Mouse (Mus musculus): ENCODE results near the gene Chrna10. TPM values are rescaled to one million over a fixed set of nuclear protein-coding genes. Genes with fewer than 3 reads are reported as not detected.

Chrna10 gene
- total RNA-seq, 1 experiment from 2014 or later: 0.35 TPM

DNA sequence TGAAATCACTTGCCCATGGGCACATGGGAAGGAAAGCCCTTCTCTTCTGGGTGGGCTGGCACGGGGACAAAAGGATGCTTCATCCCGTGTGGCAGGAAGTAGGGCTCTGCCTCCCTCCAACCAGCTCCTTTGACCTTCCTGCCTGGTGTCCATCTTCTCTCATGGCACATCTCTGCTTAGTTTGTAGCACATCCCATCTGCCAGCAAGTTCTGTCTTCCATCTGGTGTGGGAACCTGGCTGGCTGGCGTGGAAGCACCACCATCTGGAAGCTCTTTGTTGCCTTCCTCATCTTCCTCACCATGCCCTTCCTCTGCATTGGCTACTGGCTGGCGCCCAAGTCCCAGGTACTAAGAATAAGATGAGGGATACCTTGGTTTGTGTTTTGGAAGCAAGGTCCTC, 29.3 kb downstream of the Chrna10 start:
- ATAC-seq (ENCODE audit: extremely low read depth, insufficient number of reproducible peaks, low FRiP score, poor library complexity, severe bottlenecking): no peak

DNA sequence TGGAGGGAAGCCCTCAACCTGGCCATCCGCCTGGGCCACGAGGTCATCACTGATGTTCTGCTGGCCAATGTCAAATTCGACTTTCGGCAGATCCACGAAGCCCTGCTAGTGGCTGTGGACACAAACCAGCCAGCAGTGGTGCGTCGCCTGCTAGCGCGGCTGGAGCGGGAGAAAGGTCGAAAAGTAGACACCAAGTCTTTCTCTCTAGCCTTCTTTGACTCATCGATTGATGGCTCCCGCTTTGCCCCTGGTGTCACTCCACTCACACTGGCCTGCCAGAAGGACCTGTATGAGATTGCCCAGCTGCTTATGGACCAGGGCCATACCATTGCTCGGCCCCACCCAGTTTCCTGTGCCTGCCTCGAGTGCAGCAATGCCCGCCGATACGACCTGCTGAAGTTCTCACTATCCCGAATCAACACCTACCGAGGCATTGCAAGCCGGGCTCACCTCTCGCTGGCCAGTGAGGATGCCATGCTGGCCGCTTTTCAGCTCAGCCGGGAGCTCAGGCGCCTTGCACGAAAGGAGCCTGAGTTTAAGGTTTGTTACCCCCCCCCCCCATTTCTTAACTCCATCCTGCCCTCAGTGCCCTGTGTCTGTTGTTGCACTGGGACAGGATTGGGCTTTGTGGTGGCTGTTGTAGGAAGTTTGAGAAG, 32.5 kb downstream of the Chrna10 start:
- no peak for ATAC-seq (ENCODE audit: extremely low read depth, insufficient number of reproducible peaks, low FRiP score, poor library complexity, severe bottlenecking)

DNA sequence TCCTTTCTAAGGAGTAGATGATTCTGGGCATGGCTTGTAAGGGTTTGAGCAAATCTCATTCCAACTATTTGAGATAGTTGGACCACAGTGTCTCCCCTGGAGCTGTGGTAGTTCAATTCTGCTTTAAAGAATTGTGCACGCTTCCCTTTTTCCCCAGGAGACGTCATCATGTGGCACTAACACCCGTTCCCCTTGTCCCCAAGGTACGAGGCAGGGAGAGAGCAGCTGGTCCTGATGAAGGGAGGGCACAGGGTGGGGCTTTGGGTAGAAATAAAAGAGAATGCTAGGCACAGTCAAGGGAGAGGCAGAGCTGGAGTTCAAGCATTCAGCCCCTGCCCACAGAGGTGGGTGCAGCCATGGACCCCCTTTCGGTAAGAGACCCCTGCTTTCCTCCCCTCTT, 33.8 kb downstream of the Chrna10 start, which contains the start of gene Trpc2:
Gene Trpc2, plus strand, starts transcription at position 301 of the 400 bp plus-strand sequence.
- no peak for ATAC-seq (ENCODE audit: extremely low read depth, insufficient number of reproducible peaks, low FRiP score, poor library complexity, severe bottlenecking)

DNA sequence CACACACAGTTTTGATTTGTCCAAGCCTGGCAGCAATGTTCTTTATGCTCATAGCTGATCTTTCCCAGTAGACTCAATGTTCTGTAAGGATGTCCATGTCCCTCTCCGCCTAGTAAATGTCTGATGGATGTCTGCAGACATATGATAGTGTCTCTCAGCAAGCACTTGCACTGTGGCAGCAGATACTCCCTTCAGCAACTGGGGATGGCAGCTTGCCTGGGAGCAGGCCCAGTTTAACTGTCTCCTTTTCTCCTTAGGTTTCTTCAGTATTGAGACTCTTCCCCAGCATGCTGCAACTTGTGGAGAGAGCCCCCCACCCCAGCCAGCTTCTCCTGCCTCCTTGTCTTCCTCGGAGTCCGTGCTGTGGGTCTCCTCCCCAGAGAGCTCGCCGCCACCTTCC, 34.8 kb downstream of the Chrna10 start:
- no peak for ATAC-seq (ENCODE audit: extremely low read depth, insufficient number of reproducible peaks, low FRiP score, poor library complexity, severe bottlenecking)

DNA sequence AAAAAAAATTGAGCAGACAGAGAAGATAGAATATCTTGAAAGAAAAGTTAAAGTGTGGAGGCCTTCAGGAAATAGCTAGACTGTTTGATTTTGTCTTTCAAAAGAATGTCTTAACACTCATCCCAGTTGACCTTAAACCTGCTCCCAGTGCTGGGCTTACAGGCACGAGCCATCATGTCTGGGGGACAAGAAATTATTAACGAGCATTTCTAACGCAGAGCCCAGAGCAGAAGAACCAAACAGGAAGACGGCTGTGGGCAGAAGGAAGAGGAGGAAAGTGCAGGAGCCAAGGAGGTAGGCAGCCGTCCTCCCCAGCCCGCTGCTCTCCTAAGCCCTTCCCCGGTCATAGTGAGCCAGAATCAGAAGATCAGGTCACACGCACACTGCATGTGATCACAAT, 36.3 kb downstream of the Chrna10 start:
- ATAC-seq (ENCODE audit: extremely low read depth, insufficient number of reproducible peaks, low FRiP score, poor library complexity, severe bottlenecking): no peak

DNA sequence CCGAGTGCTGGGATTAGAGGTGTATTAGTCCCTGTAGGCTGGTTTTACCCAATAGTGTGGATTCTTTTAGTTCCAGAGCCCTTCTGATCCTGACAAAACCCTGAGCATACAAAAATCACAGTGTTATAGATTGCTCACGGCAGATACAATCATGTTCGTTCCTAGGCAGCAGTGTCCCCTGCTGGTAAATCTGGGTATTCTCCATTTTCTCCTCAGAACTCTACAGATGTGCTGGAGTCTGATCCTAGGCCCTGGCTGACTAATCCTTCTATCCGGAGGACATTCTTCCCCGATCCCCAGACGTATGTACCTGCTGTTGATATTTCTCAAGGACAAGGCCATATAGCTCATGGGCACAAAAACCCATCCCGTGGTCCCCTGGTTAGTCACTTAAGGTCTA, 38.1 kb downstream of the Chrna10 start:
- no peak for ATAC-seq (ENCODE audit: extremely low read depth, insufficient number of reproducible peaks, low FRiP score, poor library complexity, severe bottlenecking)

DNA sequence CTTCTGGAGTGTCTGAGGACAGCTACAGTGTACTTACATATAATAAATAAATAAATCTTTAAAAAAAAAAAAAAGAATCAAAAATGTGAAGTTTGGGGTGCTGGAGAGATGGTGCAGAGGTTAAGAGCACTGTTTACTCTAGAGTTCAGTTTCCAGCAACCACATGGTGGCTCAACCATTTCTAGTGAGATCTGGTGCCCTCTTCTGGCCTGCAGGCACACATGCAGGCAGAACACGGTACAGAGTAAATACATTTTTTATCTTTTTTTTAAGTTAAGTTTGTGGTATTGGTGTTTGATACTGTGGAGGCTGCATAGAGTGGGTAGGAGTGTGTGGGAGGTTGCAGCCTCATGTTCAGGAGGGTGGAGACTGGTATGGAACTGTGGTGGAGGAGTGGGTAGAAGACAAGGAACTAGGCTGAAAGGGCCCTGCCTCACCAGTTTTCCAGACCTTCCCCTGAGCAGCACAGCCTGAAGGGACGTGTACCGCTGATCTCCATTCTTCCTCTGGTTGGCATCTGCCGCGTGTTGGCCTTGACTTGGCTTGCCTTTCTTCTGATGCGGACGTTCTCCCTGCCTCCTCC, 39.8 kb downstream of the Chrna10 start:
- peak; percentile 41; the same call in 1 of the 2 replicates for ATAC-seq (ENCODE audit: extremely low read depth, insufficient number of reproducible peaks, low FRiP score, poor library complexity, severe bottlenecking)

DNA sequence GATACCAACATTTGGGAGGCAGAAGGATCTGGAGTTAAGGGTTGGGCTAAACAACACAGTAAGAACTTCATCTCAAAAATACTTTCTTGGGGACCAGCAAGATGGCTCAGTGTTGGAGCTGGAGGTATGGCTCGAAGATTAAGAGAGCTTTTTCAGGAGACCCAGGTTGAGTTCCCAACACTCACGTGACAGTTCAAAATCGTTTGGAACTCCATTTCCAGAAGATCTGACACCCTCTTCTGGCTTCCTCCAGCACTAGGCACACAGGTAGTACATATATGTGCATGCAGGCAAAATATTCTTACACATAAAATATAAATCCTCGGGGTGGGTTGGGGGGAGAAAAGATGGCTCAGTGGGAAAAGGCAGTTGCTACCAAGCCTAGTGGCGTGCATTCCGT, 50.3 kb downstream of the Chrna10 start:
- ATAC-seq (ENCODE audit: extremely low read depth, insufficient number of reproducible peaks, low FRiP score, poor library complexity, severe bottlenecking): no peak

DNA sequence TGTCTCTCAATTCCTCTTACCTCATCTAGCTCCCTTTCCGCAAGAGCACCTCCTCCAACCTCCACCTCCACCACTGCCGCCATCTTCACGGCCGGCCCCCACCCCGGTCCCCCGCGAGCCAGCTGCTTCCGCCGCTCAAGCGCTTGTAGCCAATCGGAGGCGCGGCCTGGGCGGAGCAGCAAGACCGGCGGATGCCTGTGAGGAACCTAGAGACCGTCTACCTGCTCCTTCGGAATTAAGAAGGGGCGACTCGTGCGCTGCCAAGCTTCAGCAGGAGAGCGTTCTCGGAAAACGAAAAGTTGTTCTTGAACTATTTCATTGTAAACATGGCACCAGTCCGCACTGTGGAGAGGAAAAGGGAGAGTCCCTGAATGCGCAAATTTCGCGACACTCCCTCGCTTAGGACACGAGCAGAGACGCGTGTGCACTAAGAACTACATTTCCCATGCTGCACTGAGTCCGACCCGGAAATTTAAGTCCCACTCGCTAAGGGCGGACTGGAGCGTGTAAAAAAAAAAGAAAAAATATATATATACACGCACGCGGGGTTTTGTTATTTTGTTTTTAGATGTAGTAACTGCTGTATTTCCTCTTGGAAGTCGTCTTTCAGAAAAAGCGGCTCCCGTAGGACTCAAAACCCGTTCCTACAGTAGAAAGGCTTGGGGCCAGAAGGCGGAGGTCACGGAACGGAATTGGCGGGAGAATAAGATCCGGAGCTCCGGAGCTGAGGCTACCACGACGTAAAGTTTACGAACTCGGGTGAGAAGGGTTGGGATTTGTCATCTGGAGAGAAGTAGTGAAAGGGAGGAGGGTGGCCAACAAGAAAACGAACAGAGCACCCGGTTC, 51.4 kb downstream of the Chrna10 start, which contains the start of the genes Rnf121, Xndc1 and Xntrpc:
Gene Rnf121, minus strand, starts transcription at position 424 of the 846 bp plus-strand sequence.
Gene Xndc1, plus strand, starts transcription at position 466 of the 846 bp plus-strand sequence.
Gene Xntrpc, plus strand, starts transcription at position 668 of the 846 bp plus-strand sequence.
- peak; percentile 95 for ATAC-seq (ENCODE audit: extremely low read depth, insufficient number of reproducible peaks, low FRiP score, poor library complexity, severe bottlenecking)

DNA sequence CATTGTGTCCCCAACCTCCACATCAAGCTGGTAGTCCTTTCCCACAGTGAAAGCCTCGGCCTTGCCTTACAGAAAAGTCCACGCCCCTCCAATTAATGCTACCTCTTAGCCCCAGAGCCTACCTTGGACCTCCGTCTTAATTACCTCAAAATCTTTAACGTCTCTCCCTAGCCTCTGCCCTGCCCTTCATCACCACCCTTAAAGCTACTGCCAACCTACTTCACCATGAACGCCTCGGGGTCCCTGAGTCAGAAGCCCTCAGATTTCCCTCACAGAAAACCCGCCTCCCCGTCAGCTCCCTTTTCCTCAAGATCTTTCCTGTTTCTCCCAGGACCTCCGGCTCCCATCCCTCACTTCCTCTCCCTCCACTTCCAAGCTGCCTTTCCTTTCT, 52.0 kb downstream of the Chrna10 start:
- ATAC-seq (ENCODE audit: extremely low read depth, insufficient number of reproducible peaks, low FRiP score, poor library complexity, severe bottlenecking): no peak

DNA sequence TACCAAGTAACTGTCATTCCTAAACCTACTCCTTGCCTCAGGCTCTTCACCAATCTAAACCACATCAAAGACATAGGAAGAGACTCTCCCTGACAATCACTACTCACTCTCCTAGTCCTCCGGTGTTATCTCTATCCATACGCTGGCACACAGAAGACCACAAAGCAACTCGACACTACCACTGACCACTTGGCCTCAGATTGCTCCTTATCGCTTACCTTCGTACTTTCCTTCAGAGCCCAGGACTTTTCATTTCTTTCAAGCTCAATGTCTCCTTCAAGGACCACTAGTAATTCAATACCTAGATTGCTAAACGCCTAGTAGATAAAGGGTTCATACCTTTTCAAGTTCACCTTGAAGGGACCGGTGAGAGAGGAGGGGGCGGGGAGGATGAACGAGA, 52.7 kb downstream of the Chrna10 start:
- no peak for ATAC-seq (ENCODE audit: extremely low read depth, insufficient number of reproducible peaks, low FRiP score, poor library complexity, severe bottlenecking)

DNA sequence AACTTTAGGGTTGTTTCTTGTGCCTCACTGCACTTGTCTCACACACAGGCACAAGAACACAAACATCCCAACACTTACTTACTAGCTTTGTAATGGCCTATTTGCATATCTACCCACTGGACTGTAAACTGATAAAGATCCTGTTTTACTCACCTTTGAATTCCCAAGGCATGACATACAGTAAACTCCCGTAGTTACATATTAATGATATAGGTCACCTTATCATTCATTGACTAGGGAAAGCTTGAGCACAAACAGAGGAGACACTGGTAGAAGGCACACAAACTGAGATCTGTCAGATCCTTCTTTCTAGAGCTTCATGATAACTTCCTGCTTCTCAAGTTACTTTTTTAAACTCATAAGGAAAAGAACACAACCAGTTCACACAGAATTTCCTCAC, 54.4 kb downstream of the Chrna10 start:
- ATAC-seq (ENCODE audit: extremely low read depth, insufficient number of reproducible peaks, low FRiP score, poor library complexity, severe bottlenecking): no peak

DNA sequence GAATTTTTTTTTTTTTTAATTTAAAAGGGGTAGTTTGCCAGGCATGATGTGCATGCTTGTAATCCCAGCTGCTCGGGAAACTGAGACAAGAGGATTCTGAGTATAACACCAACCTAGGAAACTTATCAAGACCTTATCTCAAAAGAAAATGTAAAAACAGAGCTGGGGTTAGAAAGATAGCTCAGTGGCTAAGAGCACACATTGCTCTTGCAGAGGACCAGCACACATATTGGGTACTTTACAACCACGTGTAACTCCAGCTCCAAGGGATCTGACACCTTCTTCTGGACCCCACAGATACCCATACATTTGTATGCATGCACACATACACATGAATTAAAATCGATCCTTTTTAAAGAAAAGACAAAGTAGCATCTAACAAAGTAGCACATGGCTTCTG, 55.3 kb downstream of the Chrna10 start:
- no peak for ATAC-seq (ENCODE audit: extremely low read depth, insufficient number of reproducible peaks, low FRiP score, poor library complexity, severe bottlenecking)

Other genes starting within 250 kb of the Chrna10 start
- 1.0 TPM in 1 of 2 replicates, not detected in the other for gene Folr1, start 246.0 kb downstream of the Chrna10 start, total RNA-seq (2017)
- gene Lamtor1, start 210.9 kb downstream of the Chrna10 start, total RNA-seq (2017): 65.2 and 77.1 TPM in 2 replicates
- 0.49 TPM in 1 of 2 replicates, not detected in the other for gene Tomt, start 210.5 kb downstream of the Chrna10 start, total RNA-seq (2017)
- gene Lrrc51, start 182.9 kb downstream of the Chrna10 start, total RNA-seq (2017): 0.93 and 3.2 TPM in 2 replicates
- gene Numa1, start 182.7 kb downstream of the Chrna10 start, total RNA-seq (2017): 225 and 227 TPM in 2 replicates
- 12.2 and 13.6 TPM in 2 replicates for gene Il18bp, start 98.1 kb downstream of the Chrna10 start, total RNA-seq (2017)
- gene Rnf121, start 51.4 kb downstream of the Chrna10 start, total RNA-seq (2017): 15.0 and 15.8 TPM in 2 replicates
- gene Xndc1, start 51.3 kb downstream of the Chrna10 start, total RNA-seq (2017): 35.2 and 40.2 TPM in 2 replicates
- gene Xntrpc, start 51.1 kb downstream of the Chrna10 start, total RNA-seq (2017): 0.47 and 3.4 TPM in 2 replicates
- gene Trpc2, start 33.7 kb downstream of the Chrna10 start, total RNA-seq (2017): 0.49 and 2.0 TPM in 2 replicates
- not detected in 2 replicates for gene Art1, start 15.1 kb downstream of the Chrna10 start, total RNA-seq (2017)
- gene Art5, start 7.3 kb downstream of the Chrna10 start, total RNA-seq (2017): 0.49 and 2.2 TPM in 2 replicates
- 74.8 TPM in 2 replicates for gene Nup98, start 93.3 kb upstream of the Chrna10 start, total RNA-seq (2017)
- 32.1 and 32.8 TPM in 2 replicates for gene Pgap2, start 93.4 kb upstream of the Chrna10 start, total RNA-seq (2017)
- gene Rhog, start 139.2 kb upstream of the Chrna10 start, total RNA-seq (2017): 118 and 127 TPM in 2 replicates
- 63.7 and 72.1 TPM in 2 replicates for gene Stim1, start 151.0 kb upstream of the Chrna10 start, total RNA-seq (2017)